Mouse (Mus musculus): ENCODE measurements at regions not wholly inside any gene's neighbourhood (a gene's known extent, or its start where the extent isn't known, plus 50 kb on each side); places are given as distances from the start of the nearest gene placed in this dataset.

DNA sequence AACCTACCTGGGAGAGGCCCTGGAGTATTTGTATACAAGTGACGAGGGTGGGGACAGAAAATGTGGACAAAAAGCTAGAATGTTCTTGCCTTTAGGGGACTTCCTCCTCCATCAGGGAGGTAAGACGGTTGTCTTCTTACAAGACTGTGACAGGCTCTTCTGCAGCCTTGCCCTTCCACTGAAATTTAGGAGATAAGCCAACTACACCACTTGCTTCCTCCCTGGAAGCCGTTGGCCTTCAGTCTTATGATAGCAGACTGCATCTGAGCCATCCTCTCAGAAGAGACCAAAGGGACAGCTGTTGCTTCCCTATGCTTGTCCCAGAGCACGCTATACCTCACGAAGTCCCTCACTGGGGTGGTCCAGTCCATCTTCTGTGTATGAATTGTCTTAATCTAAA, 106.5 kb upstream of the Mrps10 start:
- DNase-seq (ENCODE audit: low spot score) = no peak
- Histone ChIP-seq H3K27me3 (ENCODE audit: control insufficient read depth, insufficient read depth, low read length) (no peaks in the 10 kb centered on the region), H3K4me3 (ENCODE audit: low read depth, low read length) (no peak overlapping the region), H3K9me3 (replicated peaks; ENCODE audit: control insufficient read depth, low read length) (0 out of 2 replicates have a peak, but pooled peaks cover 5% of the 10 kb centered on the region), H3K9ac (replicated peaks; ENCODE audit: low read depth, low read length) (no peak overlapping the region), H3K27ac (ENCODE audit: low read depth) (no peak overlapping the region), H3K4me1 (ENCODE audit: control insufficient read depth, insufficient read depth) (no peaks in the 10 kb centered on the region), H3K36me3 (replicated peaks; ENCODE audit: control insufficient read depth, insufficient read depth, low read length) (no peaks in the 10 kb centered on the region), H3K4me2 (ENCODE audit: low read depth, low read length) (no peak overlapping the region)
- ATAC-seq (ENCODE audit: insufficient read depth, low read depth) = no peak
- 87% methylated on average over 5 of the region's 5 CpGs for WGBS
- TF ChIP-seq EP300 (IDR thresholded peaks at IDR 0.05; ENCODE audit: low read depth) (no peak), CTCF (IDR thresholded peaks at IDR 0.05; ENCODE audit: low read depth) (no peak)

DNA sequence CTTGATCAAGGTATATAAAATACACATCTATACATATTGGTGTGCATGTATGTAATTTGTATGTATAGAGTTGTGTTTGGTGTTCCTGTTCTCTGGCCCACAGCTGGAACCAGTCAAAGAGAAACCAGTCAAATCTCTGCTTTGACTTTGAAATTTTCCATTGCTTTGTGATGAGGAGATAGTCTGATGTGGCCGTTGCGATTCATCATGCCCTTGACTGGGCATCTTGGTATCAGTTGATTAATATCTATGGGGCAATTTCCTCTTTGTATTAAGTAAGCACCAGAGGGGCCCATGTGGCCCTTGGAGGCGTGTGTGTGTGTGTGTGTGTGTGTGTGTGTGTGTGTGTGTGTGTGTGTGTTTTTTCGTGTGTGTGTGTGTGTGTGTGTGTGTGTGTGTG, 107.7 kb upstream of the Mrps10 start:
- H3K36me3 ChIP-seq (replicated peaks; ENCODE audit: control insufficient read depth, insufficient read depth, low read length) = no peaks in the 10 kb centered on the region
- DNase-seq (ENCODE audit: low spot score) = no peak
- 0 out of 2 replicates have a peak, but pooled peaks cover 5% of the 10 kb centered on the region for H3K9me3 ChIP-seq (replicated peaks; ENCODE audit: control insufficient read depth, low read length)
- TF ChIP-seq CTCF (IDR thresholded peaks at IDR 0.05; ENCODE audit: low read depth) = no peak
- no peak for TF ChIP-seq EP300 (IDR thresholded peaks at IDR 0.05; ENCODE audit: low read depth)
- 83% methylated on average over 4 of the region's 4 CpGs for WGBS
- no peaks in the 10 kb centered on the region for H3K27me3 ChIP-seq (ENCODE audit: control insufficient read depth, insufficient read depth, low read length)
- H3K27ac ChIP-seq (ENCODE audit: low read depth) = no peak overlapping the region
- no peak overlapping the region for H3K9ac ChIP-seq (replicated peaks; ENCODE audit: low read depth, low read length)
- no peak overlapping the region for H3K4me2 ChIP-seq (ENCODE audit: low read depth, low read length)
- H3K4me1 ChIP-seq (ENCODE audit: control insufficient read depth, insufficient read depth) = no peaks in the 10 kb centered on the region
- no peak overlapping the region for H3K4me3 ChIP-seq (ENCODE audit: low read depth, low read length)
- no peak for ATAC-seq (ENCODE audit: insufficient read depth, low read depth)

DNA sequence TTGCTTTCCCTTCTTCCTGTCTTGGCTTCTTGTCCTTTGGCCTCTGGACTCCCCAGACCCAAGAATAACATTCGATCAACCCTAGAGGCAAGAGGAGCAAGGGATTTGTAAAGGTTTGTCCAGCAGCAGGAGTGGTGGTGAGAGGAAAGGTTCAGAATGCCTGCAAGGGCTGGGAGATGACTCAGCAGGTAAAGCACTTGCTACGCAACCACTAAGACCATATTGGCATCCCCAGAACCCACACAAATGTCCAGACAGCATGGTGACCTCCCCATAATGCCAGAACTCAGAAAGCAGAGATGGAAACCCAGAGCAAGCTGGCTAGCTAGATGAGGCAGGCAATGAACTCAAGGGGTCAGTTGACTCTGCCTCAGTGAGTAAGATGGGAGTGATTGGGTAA, 110.4 kb upstream of the Mrps10 start:
- Histone ChIP-seq H3K9ac (replicated peaks; ENCODE audit: low read depth, low read length) (no peak overlapping the region), H3K4me2 (ENCODE audit: low read depth, low read length) (no peak overlapping the region), H3K9me3 (replicated peaks; ENCODE audit: control insufficient read depth, low read length) (0 out of 2 replicates have a peak, but pooled peaks cover 5% of the 10 kb centered on the region), H3K4me3 (ENCODE audit: low read depth, low read length) (no peak overlapping the region), H3K27ac (ENCODE audit: low read depth) (no peak overlapping the region), H3K27me3 (ENCODE audit: control insufficient read depth, insufficient read depth, low read length) (no peaks in the 10 kb centered on the region), H3K36me3 (replicated peaks; ENCODE audit: control insufficient read depth, insufficient read depth, low read length) (0 out of 2 replicates have a peak, but pooled peaks cover 4% of the 10 kb centered on the region), H3K4me1 (ENCODE audit: control insufficient read depth, insufficient read depth) (no peaks in the 10 kb centered on the region)
- no peak for DNase-seq (ENCODE audit: low spot score)
- ATAC-seq (ENCODE audit: insufficient read depth, low read depth) = no peak
- 86% methylated on average over 2 of the region's 2 CpGs for WGBS
- TF ChIP-seq CTCF (IDR thresholded peaks at IDR 0.05; ENCODE audit: low read depth) = no peak
- no peak for TF ChIP-seq EP300 (IDR thresholded peaks at IDR 0.05; ENCODE audit: low read depth)

- TF ChIP-seq EP300 (IDR thresholded peaks at IDR 0.05; ENCODE audit: low read depth) (no peak), CTCF (IDR thresholded peaks at IDR 0.05; ENCODE audit: low read depth) (no peak)
- H3K4me2 ChIP-seq (ENCODE audit: low read depth, low read length) = no peak overlapping the region
- no peak overlapping the region for H3K9ac ChIP-seq (replicated peaks; ENCODE audit: low read depth, low read length)
- H3K36me3 ChIP-seq (replicated peaks; ENCODE audit: control insufficient read depth, insufficient read depth, low read length) = peaks cover 12% of the 10 kb centered on the region; the same call in 1 of the 2 replicates
- H3K4me3 ChIP-seq (ENCODE audit: low read depth, low read length) = no peak overlapping the region
- no peak for DNase-seq (ENCODE audit: low spot score)
- H3K27ac ChIP-seq (ENCODE audit: low read depth) = no peak overlapping the region
- 80% methylated on average over 8 of the region's 8 CpGs for WGBS
- no peaks in the 10 kb centered on the region for H3K4me1 ChIP-seq (ENCODE audit: control insufficient read depth, insufficient read depth)
- no peaks in the 10 kb centered on the region for H3K9me3 ChIP-seq (replicated peaks; ENCODE audit: control insufficient read depth, low read length)
- ATAC-seq (ENCODE audit: insufficient read depth, low read depth) = no peak
- H3K27me3 ChIP-seq (ENCODE audit: control insufficient read depth, insufficient read depth, low read length) = no peaks in the 10 kb centered on the region
These were observed 113.5 kb upstream of the Mrps10 start for GRCm38 (mm10) chr17:47255209-47255608.

DNA sequence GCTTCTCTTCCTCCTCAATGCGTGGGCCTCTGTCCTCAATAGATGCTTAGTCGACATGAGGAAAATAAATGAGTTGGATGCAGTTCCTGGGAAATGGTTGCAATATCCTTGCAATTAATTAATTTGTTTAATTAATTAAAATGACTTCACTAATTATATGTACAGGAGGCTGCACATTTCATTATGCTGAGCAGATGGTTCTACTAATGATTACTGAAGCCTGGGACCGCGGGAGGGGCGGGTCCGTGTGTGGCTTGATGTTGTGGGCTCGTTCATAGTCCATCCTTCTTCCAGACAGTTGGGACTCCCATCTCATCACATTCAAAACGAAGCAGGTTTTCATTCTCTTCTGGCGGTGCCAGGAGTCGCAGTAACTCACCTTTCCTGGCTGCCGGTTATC, 114.7 kb upstream of the Mrps10 start:
- no peaks in the 10 kb centered on the region for H3K9me3 ChIP-seq (replicated peaks; ENCODE audit: control insufficient read depth, low read length)
- DNase-seq (ENCODE audit: low spot score) (no peak), ATAC-seq (ENCODE audit: insufficient read depth, low read depth) (no peak)
- H3K9ac ChIP-seq (replicated peaks; ENCODE audit: low read depth, low read length) = no peak overlapping the region
- no peaks in the 10 kb centered on the region for H3K4me1 ChIP-seq (ENCODE audit: control insufficient read depth, insufficient read depth)
- H3K36me3 ChIP-seq (replicated peaks; ENCODE audit: control insufficient read depth, insufficient read depth, low read length) = peaks cover 12% of the 10 kb centered on the region; the same call in 1 of the 2 replicates
- H3K27ac ChIP-seq (ENCODE audit: low read depth) = no peak overlapping the region
- TF ChIP-seq EP300 (IDR thresholded peaks at IDR 0.05; ENCODE audit: low read depth) (no peak), CTCF (IDR thresholded peaks at IDR 0.05; ENCODE audit: low read depth) (no peak)
- no peak overlapping the region for H3K4me2 ChIP-seq (ENCODE audit: low read depth, low read length)
- no peak overlapping the region for H3K4me3 ChIP-seq (ENCODE audit: low read depth, low read length)
- 91% methylated on average over 11 of the region's 11 CpGs for WGBS
- H3K27me3 ChIP-seq (ENCODE audit: control insufficient read depth, insufficient read depth, low read length) = no peaks in the 10 kb centered on the region

GRCm38 (mm10) chr17:47250001-47250400, 118.7 kb upstream of the Mrps10 start:
- no peak for TF ChIP-seq CTCF (IDR thresholded peaks at IDR 0.05; ENCODE audit: low read depth)
- TF ChIP-seq EP300 (IDR thresholded peaks at IDR 0.05; ENCODE audit: low read depth) = no peak
- ATAC-seq (ENCODE audit: insufficient read depth, low read depth) (no peak), DNase-seq (ENCODE audit: low spot score) (no peak)
- WGBS = 68% methylated on average over 4 of the region's 4 CpGs
- no peaks in the 10 kb centered on the region for H3K27me3 ChIP-seq (ENCODE audit: control insufficient read depth, insufficient read depth, low read length)
- peaks cover 12% of the 10 kb centered on the region; the same call in 1 of the 2 replicates for H3K36me3 ChIP-seq (replicated peaks; ENCODE audit: control insufficient read depth, insufficient read depth, low read length)
- H3K27ac ChIP-seq (ENCODE audit: low read depth) = no peak overlapping the region
- no peaks in the 10 kb centered on the region for H3K4me1 ChIP-seq (ENCODE audit: control insufficient read depth, insufficient read depth)
- H3K9ac ChIP-seq (replicated peaks; ENCODE audit: low read depth, low read length) = no peak overlapping the region
- H3K9me3 ChIP-seq (replicated peaks; ENCODE audit: control insufficient read depth, low read length) = no peaks in the 10 kb centered on the region
- no peak overlapping the region for H3K4me3 ChIP-seq (ENCODE audit: low read depth, low read length)
- no peak overlapping the region for H3K4me2 ChIP-seq (ENCODE audit: low read depth, low read length)
